In the genomic region with DNA sequence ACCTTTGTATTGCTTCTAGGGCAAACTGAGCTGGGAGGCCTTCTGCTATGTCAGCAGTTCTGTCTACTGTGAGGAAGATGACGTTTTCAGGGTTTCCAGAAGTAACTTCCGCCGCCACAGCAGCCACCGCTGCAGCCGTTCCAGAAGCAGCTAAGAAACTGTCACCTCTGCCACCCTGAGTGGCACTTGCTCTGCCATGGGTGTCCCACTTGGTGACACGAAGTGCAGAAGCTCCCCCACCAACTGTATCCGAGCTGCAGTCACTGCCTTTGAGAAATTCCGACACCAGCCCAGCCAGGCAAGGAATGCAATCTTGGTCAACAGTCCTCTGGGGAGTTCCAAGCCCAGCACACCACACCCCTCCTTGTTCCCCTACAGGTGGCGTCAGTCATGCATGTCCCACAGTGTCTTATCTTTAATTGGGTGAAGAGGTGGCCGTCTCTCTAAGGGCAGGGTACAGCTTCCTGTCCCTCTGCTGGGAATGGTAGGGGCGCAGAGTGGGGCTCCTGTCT, we compare ENCODE assay signal across 8 mouse cellular contexts. TPM values are rescaled to one million over a fixed set of nuclear protein-coding genes. Genes with fewer than 3 reads are reported as not detected.
DNase-seq lines count a peak whose midpoint lies in the region; ATAC-seq and TF ChIP-seq lines count a peak whose summit lies in the region.

No protein-coding gene starts in this region.

- TF ChIP-seq EP300 in MEL (IDR thresholded peaks at IDR 0.05; ENCODE audit: low read depth in 1 of 2, low read length in 2 of 2): peak in 1 of 2 experiments; percentile 16; a peak in 1 of 4 replicates

- TF ChIP-seq CTCF in MEL (IDR thresholded peaks at IDR 0.05 in 2 of 3, conservative IDR thresholded peaks at IDR 0.05 in 1 of 3; ENCODE audit: control insufficient read depth in 1 of 3, insufficient read depth in 1 of 3, low read depth in 2 of 3, low read length in 3 of 3, poor library complexity in 1 of 3, severe bottlenecking in 1 of 3): no peak

- H3K79me2 ChIP-seq in MEL (ENCODE audit: control insufficient read depth, insufficient read depth, low read length, poor library complexity): no peaks in the 10 kb centered on the region

- H3K9ac ChIP-seq in MEL (ENCODE audit: control insufficient read depth, low read depth, low read length, poor library complexity, severe bottlenecking): peak overlapping the region; percentile 46
- no peak overlapping the region for H3K9ac ChIP-seq in forebrain, embryonic 12.5 days

- H3K9me3 ChIP-seq in MEL (replicated peaks; ENCODE audit: insufficient read depth, low read length): no peaks in the 10 kb centered on the region
- H3K9me3 ChIP-seq in forebrain, embryonic 12.5 days: no peaks in the 10 kb centered on the region

- H3K4me1 ChIP-seq in MEL (ENCODE audit: control insufficient read depth in 1 of 2, insufficient read depth in 2 of 2, low read length in 2 of 2): no peaks in the 10 kb centered on the region
- no peaks in the 10 kb centered on the region for H3K4me1 ChIP-seq in forebrain, embryonic 12.5 days

- peak; percentile 60 for ATAC-seq in inflammation-experienced regulatory T-cells, adult 6 months
- ATAC-seq in frontal cortex, adult (ENCODE audit: low TSS enrichment): no peak
- ATAC-seq in forebrain, embryonic 12.5 days (ENCODE audit: low FRiP score): no peak

- no peak for TF ChIP-seq POLR2A in MEL (IDR thresholded peaks at IDR 0.05; ENCODE audit: control insufficient read depth in 1 of 2, insufficient read depth in 1 of 2, low read depth in 1 of 2, low read length in 2 of 2, poor library complexity in 1 of 2)

- no peak overlapping the region for H3K4me2 ChIP-seq in forebrain, embryonic 12.5 days

- no peaks in the 10 kb centered on the region for H3K36me3 ChIP-seq in MEL (ENCODE audit: control insufficient read depth in 1 of 2, insufficient read depth in 2 of 2, low read length in 2 of 2)
- no peaks in the 10 kb centered on the region for H3K36me3 ChIP-seq in forebrain, embryonic 12.5 days (replicated peaks)

- H3K4me3 ChIP-seq in MEL (ENCODE audit: control insufficient read depth in 1 of 2, insufficient read depth in 1 of 2, low read depth in 2 of 2, low read length in 2 of 2): peak overlapping the region; percentile 17 to 60
- H3K4me3 ChIP-seq in forebrain, embryonic 12.5 days (replicated peaks): no peak overlapping the region

- WGBS in forebrain, embryonic 12.5 days: 57% methylated on average over 11 of the region's 11 CpGs

- peak; percentile 54 for DNase-seq in adrenal gland, postnatal 14 days
- no peak for DNase-seq in adrenal gland, adult 2 months
- peak; percentile 73 for DNase-seq in MEL (ENCODE audit: low read depth, low spot score)
- peak; percentile 31 for DNase-seq in mesoderm, embryonic 11.5 days (ENCODE audit: low read depth, low spot score)
- no peak for DNase-seq in left cerebral cortex, adult 9 months (ENCODE audit: low spot score in 2 of 2)

- TF ChIP-seq RAD21 in MEL (IDR thresholded peaks at IDR 0.05; ENCODE audit: low read depth, low read length): no peak

- no peak overlapping the region for H3K27ac ChIP-seq in MEL (ENCODE audit: control insufficient read depth, low read depth, low read length)
- H3K27ac ChIP-seq in forebrain, embryonic 12.5 days: no peak overlapping the region

- H3K27me3 ChIP-seq in MEL (ENCODE audit: control insufficient read depth in 1 of 2, insufficient read depth in 2 of 2, low read length in 2 of 2): peaks cover 0 to 4% of the 10 kb centered on the region in 2 experiments; a peak in 1 of 4 replicates
- no peaks in the 10 kb centered on the region for H3K27me3 ChIP-seq in forebrain, embryonic 12.5 days

TF ChIP-seq in MEL, 35 proteins besides CTCF, POLR2A, EP300 and RAD21:
- TF ChIP-seq ZNF384 (IDR thresholded peaks at IDR 0.05; ENCODE audit: low read depth, low read length) (no peak), ZMIZ1 (IDR thresholded peaks at IDR 0.05; ENCODE audit: low read depth, low read length) (no peak), TAL1 (IDR thresholded peaks at IDR 0.05; ENCODE audit: low read length) (0 out of 2 replicates have a peak, but pooled peaks have one; percentile 11), CHD2 (IDR thresholded peaks at IDR 0.05; ENCODE audit: low read length) (no peak), GABPA (IDR thresholded peaks at IDR 0.05; ENCODE audit: low read depth, low read length) (no peak), ETS1 (IDR thresholded peaks at IDR 0.05; ENCODE audit: low read depth, low read length) (peak; percentile 75), SIN3A (IDR thresholded peaks at IDR 0.05; ENCODE audit: low read length) (no peak; the same call in 1 of the 2 replicates), BHLHE40 (IDR thresholded peaks at IDR 0.05; ENCODE audit: borderline replicate concordance, low read depth, low read length) (no peak), USF2 (IDR thresholded peaks at IDR 0.05; ENCODE audit: borderline replicate concordance in 1 of 2, insufficient read depth in 1 of 2, low read depth in 1 of 2, low read length in 2 of 2) (no peak), UBTF (IDR thresholded peaks at IDR 0.05; ENCODE audit: borderline replicate concordance, insufficient read depth, low read depth, low read length) (no peak), GATA1 (IDR thresholded peaks at IDR 0.05; ENCODE audit: low read depth, low read length) (0 out of 2 replicates have a peak, but pooled peaks have one; percentile 14), MXI1 (IDR thresholded peaks at IDR 0.05; ENCODE audit: low read depth, low read length) (no peak), JUND (IDR thresholded peaks at IDR 0.05; ENCODE audit: low read depth, low read length) (no peak), TCF12 (IDR thresholded peaks at IDR 0.05; ENCODE audit: low read depth, low read length) (peak; percentile 18; the same call in 1 of the 2 replicates), KAT2A (conservative IDR thresholded peaks at IDR 0.05; ENCODE audit: low read depth, low read length) (no peak), ZC3H11A (IDR thresholded peaks at IDR 0.05; ENCODE audit: low read depth, low read length) (no peak), NRF1 (IDR thresholded peaks at IDR 0.05; ENCODE audit: insufficient read depth, low read depth, low read length, poor library complexity, severe bottlenecking) (no peak), E2F4 (IDR thresholded peaks at IDR 0.05; ENCODE audit: borderline replicate concordance, low read depth, low read length) (no peak), MEF2A (IDR thresholded peaks at IDR 0.05; ENCODE audit: extremely low read depth, insufficient replicate concordance, low read depth, low read length, poor library complexity, severe bottlenecking) (no peak), POLR2AphosphoS2 (IDR thresholded peaks at IDR 0.05; ENCODE audit: low read length) (no peak), MYB (IDR thresholded peaks at IDR 0.05; ENCODE audit: low read depth, low read length) (no peak), ZKSCAN1 (IDR thresholded peaks at IDR 0.05; ENCODE audit: low read depth, low read length) (no peak), RCOR1 (IDR thresholded peaks at IDR 0.05; ENCODE audit: low read depth, low read length) (no peak), NELFE (IDR thresholded peaks at IDR 0.05; ENCODE audit: low read depth, low read length) (no peak), TBP (IDR thresholded peaks at IDR 0.05; ENCODE audit: low read depth, low read length) (no peak), SMC3 (IDR thresholded peaks at IDR 0.05; ENCODE audit: low read depth, low read length) (no peak), MYC (IDR thresholded peaks at IDR 0.05; ENCODE audit: low read depth, low read length) (no peak), MAZ (IDR thresholded peaks at IDR 0.05; ENCODE audit: low read depth, low read length) (no peak), USF1 (IDR thresholded peaks at IDR 0.05; ENCODE audit: low read depth, low read length) (no peak), MAFK (IDR thresholded peaks at IDR 0.05; ENCODE audit: borderline replicate concordance, low read depth, low read length) (peak; percentile 92), POLR2AphosphoS5 (IDR thresholded peaks at IDR 0.05; ENCODE audit: borderline replicate concordance, low read depth, low read length) (no peak), ELF1 (IDR thresholded peaks at IDR 0.05; ENCODE audit: low read depth, low read length) (no peak)

RNA-seq across cellular contexts. Expression of a gene that starts 14.0 kb away (rescaled TPM):
- 144 and 161 TPM in 2 replicates for total RNA-seq in adrenal gland, postnatal 14 days (2021)
- total RNA-seq in adrenal gland, adult 2 months (2021): 100 to 1,000 TPM; 206 to 233 TPM
- polyA plus RNA-seq in adrenal gland, adult 2 months (2012; rRNA removed): 133 and 171 TPM in 2 replicates
- 5.9 and 6.7 TPM in 2 replicates for total RNA-seq in MEL (2012; rRNA removed)
- polyA plus RNA-seq in MEL (2012; ENCODE audit: insufficient read depth in 1 of 2, insufficient read length in 2 of 2, low read depth in 1 of 2, low replicate concordance in 2 of 2, missing spikeins in 1 of 2): 1 to 10 TPM in 1 of 2 experiments, not detected in 1; 3.0 TPM
- 10 to 100 TPM in 2 of 3 experiments, 1 to 10 TPM in 1; 2.1 to 17.2 (median 11.8) TPM for polyA plus RNA-seq in inflammation-experienced regulatory T-cells, adult 6 months (2017; shearing (Covaris generic))
- polyA plus RNA-seq in forebrain, embryonic 12.5 days (2016; fragmentation: Nextera tagmentation; extraction: Ambion mirVana): 4.0 and 5.7 TPM in 2 replicates

RNA-seq across cellular contexts. Expression of a gene that starts 27.6 kb away (rescaled TPM):
- total RNA-seq in adrenal gland, postnatal 14 days (2021): 3.5 and 4.5 TPM in 2 replicates
- 1 to 10 TPM; 1.2 to 4.4 TPM for total RNA-seq in adrenal gland, adult 2 months (2021)
- polyA plus RNA-seq in adrenal gland, adult 2 months (2012; rRNA removed): 1.3 and 1.7 TPM in 2 replicates
- 10.3 and 12.0 TPM in 2 replicates for total RNA-seq in MEL (2012; rRNA removed)
- polyA plus RNA-seq in MEL (2012; ENCODE audit: insufficient read depth in 1 of 2, insufficient read length in 2 of 2, low read depth in 1 of 2, low replicate concordance in 2 of 2, missing spikeins in 1 of 2): 10 to 100 TPM in 1 of 2 experiments, not detected in 1; 16.7 TPM
- under 1 TPM in 1 of 3 experiments, not detected in 2; 0.62 TPM for polyA plus RNA-seq in inflammation-experienced regulatory T-cells, adult 6 months (2017; shearing (Covaris generic))
- 1.4 TPM in 2 replicates for polyA plus RNA-seq in forebrain, embryonic 12.5 days (2016; fragmentation: Nextera tagmentation; extraction: Ambion mirVana)

Comparison
In these comparisons a context has a peak if more than half of its experiments do, and no peak if none do; other contexts are left out.
1. DNase-seq: peak in adrenal gland, postnatal 14 days (single experiment), MEL (single experiment) and mesoderm, embryonic 11.5 days (single experiment); none in adrenal gland, adult 2 months (single experiment) and left cerebral cortex, adult 9 months (0 of 2).